In the genomic region with DNA sequence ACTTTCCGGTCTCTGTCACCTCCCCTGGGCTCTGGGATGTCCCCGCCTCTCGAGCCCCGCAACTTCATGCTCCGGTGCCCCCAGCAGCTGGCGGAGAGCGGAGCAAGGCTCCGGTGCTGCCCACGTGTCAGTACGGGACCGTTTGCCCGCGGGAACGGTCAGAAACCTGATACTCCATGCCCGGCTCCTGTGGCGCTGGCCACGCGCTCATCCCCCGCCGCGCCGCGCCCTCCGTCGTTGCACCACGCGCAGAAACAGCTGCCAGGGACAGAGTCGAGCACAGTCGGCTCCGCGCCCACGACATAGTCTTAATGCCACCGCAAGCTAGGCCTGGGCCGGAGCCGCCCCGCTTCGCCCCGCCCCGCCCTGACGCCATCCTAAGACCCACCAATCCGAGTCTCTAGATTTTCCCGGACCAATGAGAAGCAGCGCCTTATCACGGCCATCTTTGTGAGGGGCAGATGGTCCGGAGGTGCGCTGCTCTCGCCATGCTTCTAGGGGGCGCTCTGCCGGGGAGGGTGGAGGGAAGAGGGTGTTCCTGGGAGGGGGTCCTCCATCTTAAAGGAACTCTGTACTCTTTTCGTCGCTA, we compare ENCODE assay signal across 1 mouse cellular context.
A peak's percentile ranks its signal among the peaks of the same experiment; 100 is the strongest.
TF ChIP-seq lines count a peak whose summit lies in the region.

No protein-coding gene starts in this region.

TF ChIP-seq in myocyte, 11 proteins besides CTCF, POLR2A, EP300 and RAD21:
- TF ChIP-seq USF1 (IDR thresholded peaks at IDR 0.05; ENCODE audit: low read depth) (no peak), MYOG (IDR thresholded peaks at IDR 0.05; ENCODE audit: control insufficient read depth in 1 of 3, insufficient read depth in 1 of 3, insufficient read length in 2 of 3, low read depth in 2 of 3) (peak; percentile 62 to 96 (median 96)), CEBPB (IDR thresholded peaks at IDR 0.05; ENCODE audit: insufficient read depth, poor library complexity, severe bottlenecking) (no peak), REST (IDR thresholded peaks at IDR 0.05; ENCODE audit: insufficient read depth, insufficient read length) (peak; percentile 36), E2F4 (IDR thresholded peaks at IDR 0.05; ENCODE audit: insufficient read depth) (no peak), POLR2AphosphoS2 (IDR thresholded peaks at IDR 0.05; ENCODE audit: insufficient read length, low read depth) (peak; percentile 96), SRF (IDR thresholded peaks at IDR 0.05; ENCODE audit: control insufficient read depth, insufficient read length, low read depth) (peak; percentile 53), TCF12 (IDR thresholded peaks at IDR 0.05; ENCODE audit: insufficient read depth, poor library complexity, severe bottlenecking) (no peak), MYOD1 (IDR thresholded peaks at IDR 0.05; ENCODE audit: control insufficient read depth in 1 of 3, insufficient read length in 2 of 3, low read depth in 2 of 3) (peak in 2 of 3 experiments; percentile 91 to 94), TCF3 (IDR thresholded peaks at IDR 0.05; ENCODE audit: insufficient read length, low read depth) (peak; percentile 85), MAX (IDR thresholded peaks at IDR 0.05; ENCODE audit: low read depth) (peak; percentile 11)
